In genomic region chr14:46787787-46788504, GRCm38 (mm10) we compare ENCODE assay signal across 8 mouse cellular contexts. TPM values are rescaled to one million over a fixed set of nuclear protein-coding genes. Genes with fewer than 3 reads are reported as not detected.
DNase-seq lines count a peak whose midpoint lies in the region; ATAC-seq and TF ChIP-seq lines count a peak whose summit lies in the region.

Gene Cnih1 (minus strand): TSS chr14:46788411.

- peaks cover 27% of the 10 kb centered on the region for H3K36me3 ChIP-seq in G1E (replicated peaks)
- no peaks in the 10 kb centered on the region; the same call in 1 of the 2 replicates for H3K36me3 ChIP-seq in forebrain, postnatal 0 days (ENCODE audit: insufficient read depth)
- H3K36me3 ChIP-seq in lung, embryonic 15.5 days, result peaks cover 8% of the 10 kb centered on the region; the same call in 1 of the 2 replicates

- H3K27ac ChIP-seq in forebrain, postnatal 0 days (ENCODE audit: low read depth, low read length), result peak within 1 kb of the TSS; percentile 97
- H3K27ac ChIP-seq in lung, embryonic 15.5 days, result peak within 1 kb of the TSS; percentile 96

- H3K27me3 ChIP-seq in G1E (ENCODE audit: insufficient read depth, low read length), result no peaks in the 10 kb centered on the region
- no peaks in the 10 kb centered on the region for H3K27me3 ChIP-seq in forebrain, postnatal 0 days (ENCODE audit: insufficient read depth, low read length)
- H3K27me3 ChIP-seq in lung, embryonic 15.5 days, result no peaks in the 10 kb centered on the region

- H3K9ac ChIP-seq in forebrain, postnatal 0 days, result peak within 1 kb of the TSS; percentile 97
- peak within 1 kb of the TSS; percentile 96 for H3K9ac ChIP-seq in lung, embryonic 15.5 days

- peak; percentile 23; the same call in 1 of the 2 replicates for TF ChIP-seq CTCF in G1E (IDR thresholded peaks at IDR 0.05; ENCODE audit: low read depth, low read length)
- TF ChIP-seq CTCF in forebrain, postnatal 0 days (IDR thresholded peaks at IDR 0.05; ENCODE audit: low read depth), result peak; percentile 84

- peak within 1 kb of the TSS; percentile 76 for H3K4me2 ChIP-seq in forebrain, postnatal 0 days (ENCODE audit: low read depth)
- peak within 1 kb of the TSS; percentile 56 for H3K4me2 ChIP-seq in lung, embryonic 15.5 days

- DNase-seq in G1E (ENCODE audit: low spot score), result peak; percentile 95
- peak; percentile 89 to 97 for DNase-seq in cerebellum, adult 18-20 months
- peak; percentile 95 for DNase-seq in forebrain, postnatal 0 days
- DNase-seq in heart, postnatal 4 days, result peak; percentile 93
- DNase-seq in layer of hippocampus, adult 8-10 months (ENCODE audit: low spot score in 2 of 2), result peak; percentile 76 to 89
- peak; percentile 83 for DNase-seq in ovary, adult 18-20 months (ENCODE audit: low spot score)
- DNase-seq in thymus, postnatal 0 days (ENCODE audit: low spot score), result peak; percentile 93

- peaks cover 40% of the 10 kb centered on the region for H3K4me1 ChIP-seq in G1E (ENCODE audit: insufficient read depth, low read depth, low read length)
- 0 out of 2 replicates have a peak, but pooled peaks cover 4% of the 10 kb centered on the region for H3K4me1 ChIP-seq in forebrain, postnatal 0 days (ENCODE audit: insufficient read depth)
- peaks cover 10% of the 10 kb centered on the region for H3K4me1 ChIP-seq in lung, embryonic 15.5 days

- H3K9me3 ChIP-seq in G1E (replicated peaks), result peaks cover 2% of the 10 kb centered on the region; the same call in 1 of the 2 replicates
- H3K9me3 ChIP-seq in forebrain, postnatal 0 days (ENCODE audit: low read length), result no peaks in the 10 kb centered on the region
- no peaks in the 10 kb centered on the region for H3K9me3 ChIP-seq in lung, embryonic 15.5 days

- H3K4me3 ChIP-seq in G1E (ENCODE audit: low read depth, low read length), result peak within 1 kb of the TSS; percentile 94
- H3K4me3 ChIP-seq in forebrain, postnatal 0 days (ENCODE audit: low read depth, low read length), result peak within 1 kb of the TSS; percentile 97
- H3K4me3 ChIP-seq in lung, embryonic 15.5 days, result peak within 1 kb of the TSS; percentile 96

- peak; percentile 73 for ATAC-seq in G1E (ENCODE audit: extremely low read depth, insufficient number of reproducible peaks, low FRiP score, poor library complexity, severe bottlenecking)
- peak; percentile 98 for ATAC-seq in forebrain, postnatal 0 days
- peak; percentile 96 for ATAC-seq in lung, embryonic 15.5 days (ENCODE audit: borderline replicate concordance, extremely low read depth, low FRiP score, low TSS enrichment)

- under 1% methylated on average over 77 of the region's 86 CpGs for WGBS in forebrain, postnatal 0 days
- WGBS in lung, embryonic 15.5 days, result under 1% methylated on average over 75 of the region's 86 CpGs

RNA-seq across cellular contexts. Expression of gene Cnih1, which starts in this region (rescaled TPM):
- total RNA-seq in G1E (2014; fragmentation: Nextera tagmentation), result 51.9 and 61.7 TPM in 2 replicates
- 55.0 and 62.0 TPM in 2 replicates for total RNA-seq in G1E (2017)
- polyA plus RNA-seq in G1E (2012), result 177 and 216 TPM in 2 replicates
- 94.9 and 101 TPM in 2 replicates for total RNA-seq in forebrain, postnatal 0 days (2014; rRNA removed)
- polyA plus RNA-seq in forebrain, postnatal 0 days (2015; fragmentation: Nextera tagmentation; extraction: Ambion mirVana), result 167 and 182 TPM in 2 replicates
- 10 to 100 TPM; 78.8 to 81.1 TPM for total RNA-seq in heart, postnatal 4 days (2021)
- total RNA-seq in layer of hippocampus, adult 8-10 months (2022), result 10 to 100 TPM; 66.8 to 80.8 (median 73.2) TPM
- 182 TPM in 2 replicates for polyA plus RNA-seq in lung, embryonic 15.5 days (2015; fragmentation: Nextera tagmentation; extraction: Ambion mirVana)
- polyA plus RNA-seq in thymus, postnatal 0 days (2015; fragmentation: Nextera tagmentation; extraction: Ambion mirVana), result 153 and 155 TPM in 2 replicates

Comparison
In these comparisons a context has a peak if more than half of its experiments do, and no peak if none do; other contexts are left out.
1. Peak in every context shown above with its lines: DNase-seq, ATAC-seq, H3K4me3 ChIP-seq and H3K27ac ChIP-seq.